Mouse (Mus musculus): ENCODE measurements around the gene Ebf1. TPM values are rescaled to one million over a fixed set of nuclear protein-coding genes. Genes with fewer than 3 reads are reported as not detected.
A peak's percentile ranks its signal among the peaks of the same experiment; 100 is the strongest.

Ebf1 gene
- polyA plus RNA-seq, 1 experiment: 2.3 TPM

DNA sequence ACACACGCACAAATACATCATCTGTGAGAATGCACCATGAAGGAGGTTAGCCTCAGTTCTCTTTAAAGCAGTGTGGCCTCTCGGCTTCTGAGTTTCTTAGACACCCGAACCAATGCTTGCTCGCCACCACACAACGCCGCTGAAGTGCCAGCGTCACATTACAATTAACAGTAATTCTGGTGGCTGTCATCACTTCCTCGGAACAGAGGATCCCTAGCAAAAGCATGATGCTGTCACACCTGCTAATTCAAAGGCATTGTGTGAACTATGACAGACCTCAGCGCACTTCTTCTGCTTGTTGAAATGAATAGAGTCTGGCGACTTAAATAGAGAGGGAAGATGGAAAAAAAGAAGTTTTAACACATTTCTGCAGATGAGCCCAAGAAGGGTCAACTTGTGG, 235.8 kb downstream of the Ebf1 start:
- no peak for TF ChIP-seq POLR2A (IDR thresholded peaks at IDR 0.05; ENCODE audit: insufficient read depth, low read length)
- no peak for TF ChIP-seq EP300 (IDR thresholded peaks at IDR 0.05; ENCODE audit: insufficient read depth, low read depth, low read length)
- no peak for TF ChIP-seq CTCF (IDR thresholded peaks at IDR 0.05; ENCODE audit: low read depth, low read length)
- H3K9ac ChIP-seq (ENCODE audit: low read depth, poor library complexity, severe bottlenecking): no peak overlapping the region
- H3K9me3 ChIP-seq (replicated peaks; ENCODE audit: control insufficient read depth, insufficient read depth, low read length, poor library complexity, severe bottlenecking): no peaks in the 10 kb centered on the region
- H3K36me3 ChIP-seq (ENCODE audit: control insufficient read depth, insufficient read depth, low read length, poor library complexity, severe bottlenecking): no peaks in the 10 kb centered on the region
- H3K4me1 ChIP-seq (ENCODE audit: control insufficient read depth, insufficient read depth, low read length): no peaks in the 10 kb centered on the region
- H3K27ac ChIP-seq (ENCODE audit: insufficient read depth, low read length): no peak overlapping the region
- H3K27me3 ChIP-seq (ENCODE audit: control insufficient read depth, insufficient read depth, low read length, poor library complexity, severe bottlenecking): no peaks in the 10 kb centered on the region; the same call in 1 of the 2 replicates
- no peak overlapping the region for H3K4me3 ChIP-seq (ENCODE audit: low read depth, low read length)

- H3K27me3 ChIP-seq (ENCODE audit: control insufficient read depth, insufficient read depth, low read length, poor library complexity, severe bottlenecking): no peaks in the 10 kb centered on the region; the same call in 1 of the 2 replicates
- no peak overlapping the region for H3K27ac ChIP-seq (ENCODE audit: insufficient read depth, low read length)
- H3K4me3 ChIP-seq (ENCODE audit: low read depth, low read length): no peak overlapping the region
- no peaks in the 10 kb centered on the region for H3K36me3 ChIP-seq (ENCODE audit: control insufficient read depth, insufficient read depth, low read length, poor library complexity, severe bottlenecking)
- H3K9ac ChIP-seq (ENCODE audit: low read depth, poor library complexity, severe bottlenecking): no peak overlapping the region
- no peaks in the 10 kb centered on the region for H3K9me3 ChIP-seq (replicated peaks; ENCODE audit: control insufficient read depth, insufficient read depth, low read length, poor library complexity, severe bottlenecking)
- H3K4me1 ChIP-seq (ENCODE audit: control insufficient read depth, insufficient read depth, low read length): no peaks in the 10 kb centered on the region
- TF ChIP-seq EP300 (IDR thresholded peaks at IDR 0.05; ENCODE audit: insufficient read depth, low read depth, low read length) (no peak), POLR2A (IDR thresholded peaks at IDR 0.05; ENCODE audit: insufficient read depth, low read length) (no peak), CTCF (IDR thresholded peaks at IDR 0.05; ENCODE audit: low read depth, low read length) (no peak)
Observed at GRCm38 (mm10) chr11:44854496-44854895, 237.4 kb downstream of the Ebf1 start.

GRCm38 (mm10) chr11:44861108-44861507, 244.0 kb downstream of the Ebf1 start:
- no peak overlapping the region for H3K4me3 ChIP-seq (ENCODE audit: low read depth, low read length)
- H3K36me3 ChIP-seq (ENCODE audit: control insufficient read depth, insufficient read depth, low read length, poor library complexity, severe bottlenecking): no peaks in the 10 kb centered on the region
- H3K9ac ChIP-seq (ENCODE audit: low read depth, poor library complexity, severe bottlenecking): no peak overlapping the region
- H3K27me3 ChIP-seq (ENCODE audit: control insufficient read depth, insufficient read depth, low read length, poor library complexity, severe bottlenecking): no peaks in the 10 kb centered on the region
- H3K4me1 ChIP-seq (ENCODE audit: control insufficient read depth, insufficient read depth, low read length): peaks cover 2% of the 10 kb centered on the region
- H3K9me3 ChIP-seq (replicated peaks; ENCODE audit: control insufficient read depth, insufficient read depth, low read length, poor library complexity, severe bottlenecking): no peaks in the 10 kb centered on the region
- H3K27ac ChIP-seq (ENCODE audit: insufficient read depth, low read length): no peak overlapping the region
- no peak for TF ChIP-seq EP300 (IDR thresholded peaks at IDR 0.05; ENCODE audit: insufficient read depth, low read depth, low read length)
- TF ChIP-seq CTCF (IDR thresholded peaks at IDR 0.05; ENCODE audit: low read depth, low read length): no peak
- no peak for TF ChIP-seq POLR2A (IDR thresholded peaks at IDR 0.05; ENCODE audit: insufficient read depth, low read length)

- no peak overlapping the region for H3K27ac ChIP-seq (ENCODE audit: insufficient read depth, low read length)
- H3K4me1 ChIP-seq (ENCODE audit: control insufficient read depth, insufficient read depth, low read length): peaks cover 2% of the 10 kb centered on the region
- H3K36me3 ChIP-seq (ENCODE audit: control insufficient read depth, insufficient read depth, low read length, poor library complexity, severe bottlenecking): no peaks in the 10 kb centered on the region
- H3K4me3 ChIP-seq (ENCODE audit: low read depth, low read length): no peak overlapping the region
- no peak overlapping the region for H3K9ac ChIP-seq (ENCODE audit: low read depth, poor library complexity, severe bottlenecking)
- no peaks in the 10 kb centered on the region for H3K27me3 ChIP-seq (ENCODE audit: control insufficient read depth, insufficient read depth, low read length, poor library complexity, severe bottlenecking)
- H3K9me3 ChIP-seq (replicated peaks; ENCODE audit: control insufficient read depth, insufficient read depth, low read length, poor library complexity, severe bottlenecking): no peaks in the 10 kb centered on the region
- no peak for TF ChIP-seq POLR2A (IDR thresholded peaks at IDR 0.05; ENCODE audit: insufficient read depth, low read length)
- peak; percentile 66 for TF ChIP-seq EP300 (IDR thresholded peaks at IDR 0.05; ENCODE audit: insufficient read depth, low read depth, low read length)
Observed at GRCm38 (mm10) chr11:44863910-44864309, 246.8 kb downstream of the Ebf1 start.

- Histone ChIP-seq H3K36me3 (ENCODE audit: control insufficient read depth, insufficient read depth, low read length, poor library complexity, severe bottlenecking) (no peaks in the 10 kb centered on the region), H3K4me3 (ENCODE audit: low read depth, low read length) (no peak overlapping the region), H3K27me3 (ENCODE audit: control insufficient read depth, insufficient read depth, low read length, poor library complexity, severe bottlenecking) (no peaks in the 10 kb centered on the region), H3K9me3 (replicated peaks; ENCODE audit: control insufficient read depth, insufficient read depth, low read length, poor library complexity, severe bottlenecking) (no peaks in the 10 kb centered on the region), H3K4me1 (ENCODE audit: control insufficient read depth, insufficient read depth, low read length) (peaks cover 2% of the 10 kb centered on the region), H3K27ac (ENCODE audit: insufficient read depth, low read length) (no peak overlapping the region), H3K9ac (ENCODE audit: low read depth, poor library complexity, severe bottlenecking) (no peak overlapping the region)
- TF ChIP-seq EP300 (IDR thresholded peaks at IDR 0.05; ENCODE audit: insufficient read depth, low read depth, low read length) (no peak), CTCF (IDR thresholded peaks at IDR 0.05; ENCODE audit: low read depth, low read length) (no peak), POLR2A (IDR thresholded peaks at IDR 0.05; ENCODE audit: insufficient read depth, low read length) (no peak)
Observed at GRCm38 (mm10) chr11:44866476-44867149, 249.5 kb downstream of the Ebf1 start.

DNA sequence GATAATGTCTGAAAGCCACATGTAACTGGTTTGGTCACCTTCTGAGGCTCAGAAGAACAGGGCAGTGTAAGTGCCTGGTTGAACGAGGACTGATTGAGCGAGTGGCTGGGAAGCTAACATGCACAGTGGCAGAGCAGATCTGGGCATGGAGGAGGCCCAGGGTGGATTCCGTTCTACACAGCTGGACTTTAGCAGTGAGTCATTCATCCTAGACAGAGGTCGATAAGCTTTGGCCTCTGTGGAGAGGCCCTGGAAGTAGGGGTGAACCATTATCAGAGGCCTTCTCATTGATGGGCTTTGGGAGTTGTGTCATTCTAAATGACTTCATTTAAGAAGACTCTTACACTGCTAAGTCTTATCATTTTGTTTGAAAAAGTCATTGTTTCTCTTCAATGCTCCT, 250.3 kb downstream of the Ebf1 start:
- Histone ChIP-seq H3K9ac (ENCODE audit: low read depth, poor library complexity, severe bottlenecking) (no peak overlapping the region), H3K4me3 (ENCODE audit: low read depth, low read length) (no peak overlapping the region), H3K4me1 (ENCODE audit: control insufficient read depth, insufficient read depth, low read length) (peaks cover 2% of the 10 kb centered on the region), H3K36me3 (ENCODE audit: control insufficient read depth, insufficient read depth, low read length, poor library complexity, severe bottlenecking) (no peaks in the 10 kb centered on the region), H3K9me3 (replicated peaks; ENCODE audit: control insufficient read depth, insufficient read depth, low read length, poor library complexity, severe bottlenecking) (no peaks in the 10 kb centered on the region), H3K27ac (ENCODE audit: insufficient read depth, low read length) (no peak overlapping the region), H3K27me3 (ENCODE audit: control insufficient read depth, insufficient read depth, low read length, poor library complexity, severe bottlenecking) (no peaks in the 10 kb centered on the region)
- TF ChIP-seq POLR2A (IDR thresholded peaks at IDR 0.05; ENCODE audit: insufficient read depth, low read length) (no peak), CTCF (IDR thresholded peaks at IDR 0.05; ENCODE audit: low read depth, low read length) (no peak), EP300 (IDR thresholded peaks at IDR 0.05; ENCODE audit: insufficient read depth, low read depth, low read length) (no peak)
